Mouse (Mus musculus) liver, adult 2 months (tissue): ENCODE measurements around the gene Ubtf. TPM values are rescaled to one million over a fixed set of nuclear protein-coding genes. Genes with fewer than 3 reads are reported as not detected.

Experiments
- DNase-seq: peaks from one replicate; pipeline ENCODE4 v3.0.0-alpha.2; 2011; ENCODE audit warnings: low read depth, low spot score; ENCODE audit errors: extremely low read depth
- H3K27ac ChIP-seq: fragments of 200-500 bp; replicated peaks from 2 replicates; pipeline ENCODE4 v1.5.1; 2012; ENCODE audit warnings: low read depth, mild to moderate bottlenecking, control low read depth, inconsistent platforms, low read length; ENCODE audit not compliant: insufficient read depth
- H3K27me3 ChIP-seq: fragments of 200-500 bp; 2 replicates; pipeline ENCODE4 v1.6.1; 2012; ENCODE audit warnings: mild to moderate bottlenecking, moderate library complexity, low read length, inconsistent platforms; ENCODE audit not compliant: control insufficient read depth, insufficient read depth
- H3K36me3 ChIP-seq: fragments of 200-500 bp; 2 replicates; pipeline ENCODE4 v1.6.1; 2012; ENCODE audit warnings: low read length, inconsistent platforms; ENCODE audit not compliant: control insufficient read depth, insufficient read depth
- H3K4me1 ChIP-seq: fragments of 200-500 bp; 2 replicates; pipeline ENCODE4 v1.6.1; 2011; ENCODE audit warnings: low read length; ENCODE audit not compliant: control insufficient read depth, insufficient read depth
- H3K4me3 ChIP-seq: fragments of 200-500 bp; 2 replicates; pipeline ENCODE4 v1.5.1; 2011; ENCODE audit warnings: low read depth, mild to moderate bottlenecking, control low read depth, low read length, moderate library complexity; ENCODE audit not compliant: insufficient read depth
- H3K79me2 ChIP-seq: fragments of 200-500 bp; 2 replicates; pipeline ENCODE4 v1.6.1; 2012; ENCODE audit warnings: inconsistent platforms, mild to moderate bottlenecking, low read length, moderate library complexity; ENCODE audit not compliant: control insufficient read depth, insufficient read depth
- H3K9ac ChIP-seq: fragments of 200-500 bp; 2 replicates; pipeline ENCODE4 v1.6.1; 2012; ENCODE audit warnings: low read depth, mild to moderate bottlenecking, control low read depth, inconsistent platforms, low read length
- CTCF ChIP-seq: fragments of 200-500 bp; IDR thresholded peaks from 2 replicates; pipeline ENCODE4 v1.5.1; 2011; ENCODE audit warnings: low read depth, low read length, control low read depth
- POLR2A ChIP-seq: fragments of 200-500 bp; IDR thresholded peaks from 2 replicates; pipeline ENCODE4 v1.6.1; 2011; ENCODE audit warnings: low read length, control low read depth; ENCODE audit not compliant: insufficient read depth; ENCODE audit errors: extremely low read depth
- WGBS: fragments of 180-500 bp; shearing (Covaris S2); methylation state at CpG from one replicate; pipeline ENCODE4 v1.1.7; 2018; 5-methylcytosine and 5-hydroxymethylcytosine counted together
- polyA plus RNA-seq: library from polyadenylated mRNA; depleted of rRNA; stranded (reverse); fragments of >200 nt; gene quantifications from 2 replicates; pipeline ENCODE4 v1.2.3, GENCODE M21; 2012
- total RNA-seq: library from RNA; depleted of rRNA; stranded (reverse); fragments of >200 nt; gene quantifications from 2 replicates; pipeline ENCODE4 v1.2.3, GENCODE M21; 2014

The Ubtf gene
- total and polyA plus RNA-seq, 2 experiments = 12.8 to 19.4 TPM

GRCm38 (mm10) chr11:102315690-102316571 lies 3.6 kb downstream of the Ubtf start:
- Histone ChIP-seq H3K4me1 (peaks cover 9% of the 10 kb centered on the region), H3K4me3 (peak overlapping the region; percentile 78), H3K27ac (peak overlapping the region; percentile 65), H3K79me2 (peaks cover 14% of the 10 kb centered on the region), H3K36me3 (peaks cover 13% of the 10 kb centered on the region), H3K9ac (peak overlapping the region; percentile 64), H3K27me3 (no peaks in the 10 kb centered on the region)
- TF ChIP-seq CTCF (no peak), POLR2A (no peak)
- no peak for DNase-seq
- 22% methylated on average over 14 of the region's 14 CpGs for WGBS

DNA sequence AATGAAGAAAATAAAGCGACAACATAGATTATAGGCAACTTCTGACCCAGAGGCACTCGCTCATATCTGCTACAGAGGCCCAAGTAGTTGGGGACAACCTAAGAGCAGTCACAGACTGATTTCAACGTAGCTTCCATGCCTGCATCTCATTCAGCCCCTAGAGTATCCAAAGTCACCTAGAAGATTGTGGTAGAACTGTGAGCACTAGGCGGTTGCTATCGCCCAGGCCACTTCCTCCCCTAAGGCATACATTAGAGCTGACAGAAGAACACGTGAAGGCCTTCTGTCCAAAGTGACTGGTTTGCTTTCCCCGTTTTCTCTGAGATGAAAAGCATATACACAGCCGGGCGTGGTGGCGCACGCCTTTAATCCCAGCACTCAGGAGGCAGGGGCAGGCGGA lies 5.2 kb downstream of the Ubtf start:
- Histone ChIP-seq H3K4me3 (no peak overlapping the region), H3K36me3 (peaks cover 13% of the 10 kb centered on the region), H3K79me2 (peaks cover 14% of the 10 kb centered on the region)

DNA sequence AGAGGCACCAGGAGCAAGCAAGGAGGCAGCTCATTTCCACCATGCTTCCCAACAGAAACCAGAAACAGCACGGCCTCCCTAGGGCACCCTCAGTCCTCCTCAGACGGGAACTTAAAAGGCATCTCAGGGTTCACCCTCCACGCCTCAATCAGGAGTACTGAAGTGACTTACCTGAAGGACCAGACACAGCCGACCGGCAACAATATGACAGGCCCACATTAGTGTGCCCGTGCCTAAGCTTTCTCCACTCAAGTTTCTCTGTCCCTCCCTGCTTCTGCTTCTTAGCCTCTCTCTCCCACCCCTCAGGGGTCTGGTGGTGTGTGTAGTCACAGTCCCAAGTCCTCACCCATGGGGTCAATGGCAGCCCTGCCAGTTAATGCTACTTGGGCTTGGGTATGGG lies 7.0 kb downstream of the Ubtf start:
- H3K79me2 ChIP-seq = peaks cover 14% of the 10 kb centered on the region
- peaks cover 14% of the 10 kb centered on the region for H3K36me3 ChIP-seq
- peaks cover 8% of the 10 kb centered on the region for H3K4me1 ChIP-seq
- H3K9ac ChIP-seq = no peak overlapping the region
- 94% methylated on average over 6 of the region's 6 CpGs for WGBS
- no peak overlapping the region for H3K27ac ChIP-seq
- no peak overlapping the region for H3K4me3 ChIP-seq
- no peaks in the 10 kb centered on the region for H3K27me3 ChIP-seq
- no peak for DNase-seq
- TF ChIP-seq CTCF (no peak), POLR2A (no peak)

More for the DNA sequence above, 5.2 kb downstream of the Ubtf start:
- TF ChIP-seq POLR2A = no peak
- no peak for TF ChIP-seq CTCF
- no peak for DNase-seq
- H3K27ac ChIP-seq = no peak overlapping the region
- no peaks in the 10 kb centered on the region for H3K27me3 ChIP-seq
- WGBS = 93% methylated on average over 12 of the region's 12 CpGs
- H3K9ac ChIP-seq = no peak overlapping the region
- peaks cover 8% of the 10 kb centered on the region for H3K4me1 ChIP-seq

DNA sequence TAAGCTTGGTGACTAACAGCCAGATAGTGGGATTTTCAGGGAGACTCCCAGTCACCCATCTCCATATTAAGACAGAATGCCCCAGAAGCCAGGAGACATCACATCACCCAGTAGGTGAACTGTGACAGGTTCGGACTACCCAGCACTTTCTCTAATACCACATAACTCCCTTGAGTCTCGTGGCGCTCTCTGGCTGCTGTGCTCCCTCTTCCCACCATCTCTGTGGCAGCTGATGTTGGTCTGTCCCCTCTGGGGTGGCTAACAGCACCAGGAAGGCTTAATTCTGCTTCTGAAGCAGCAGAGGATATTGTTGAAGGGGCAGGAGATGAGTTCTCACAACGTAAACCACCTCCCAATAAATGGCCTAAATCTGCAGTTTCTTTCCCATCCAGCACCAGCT lies 7.6 kb downstream of the Ubtf start:
- TF ChIP-seq POLR2A (no peak), CTCF (no peak)
- H3K4me1 ChIP-seq = peaks cover 8% of the 10 kb centered on the region
- no peak overlapping the region for H3K4me3 ChIP-seq
- H3K27me3 ChIP-seq = no peaks in the 10 kb centered on the region
- no peak overlapping the region for H3K9ac ChIP-seq
- no peak overlapping the region for H3K27ac ChIP-seq
- H3K79me2 ChIP-seq = peaks cover 8% of the 10 kb centered on the region
- peaks cover 19% of the 10 kb centered on the region for H3K36me3 ChIP-seq
- 94% methylated on average over 4 of the region's 4 CpGs for WGBS
- no peak for DNase-seq

- Histone ChIP-seq H3K4me1 (peaks cover 5% of the 10 kb centered on the region), H3K27me3 (no peaks in the 10 kb centered on the region), H3K79me2 (peaks cover under 1% of the 10 kb centered on the region; the same call in 1 of the 2 replicates), H3K4me3 (peak overlapping the region; percentile 22), H3K27ac (peak overlapping the region; percentile 56; the same call in 1 of the 2 replicates), H3K36me3 (peaks cover 19% of the 10 kb centered on the region), H3K9ac (peak overlapping the region; percentile 46)
- peak; percentile 59 for DNase-seq
- 43% methylated on average over 38 of the region's 38 CpGs for WGBS
- TF ChIP-seq POLR2A (no peak), CTCF (no peak)
Measured at GRCm38 (mm10) chr11:102310768-102311695, 8.5 kb downstream of the Ubtf start.
